Mouse (Mus musculus) heart, postnatal 36 days (tissue): ENCODE measurements around the gene 5730507C01Rik. TPM values are rescaled to one million over a fixed set of nuclear protein-coding genes. Genes with fewer than 3 reads are reported as not detected.
"Not testable (repeated sequence)": the region's sequence is repeated elsewhere in the genome, so short reads cannot be mapped to it uniquely, and the experiment has no call there.

Experiments
- DNase-seq, 2 experiments: peaks; one replicate each; pipeline ENCODE4 v3.0.0; 2021 to 2022
- intact Hi-C: fragments of 180-260 bp; cut with DNase I; formaldehyde crosslinking; loops from one replicate; pipeline ENCODE4 v1.15.1; 2025
- total RNA-seq, 2 experiments: library from RNA; stranded (reverse); gene quantifications; 2 replicates each; pipeline ENCODE4 v1.2.3; 2021

5730507C01Rik gene
- under 1 TPM; 0.28 to 0.30 TPM for total RNA-seq

DNA sequence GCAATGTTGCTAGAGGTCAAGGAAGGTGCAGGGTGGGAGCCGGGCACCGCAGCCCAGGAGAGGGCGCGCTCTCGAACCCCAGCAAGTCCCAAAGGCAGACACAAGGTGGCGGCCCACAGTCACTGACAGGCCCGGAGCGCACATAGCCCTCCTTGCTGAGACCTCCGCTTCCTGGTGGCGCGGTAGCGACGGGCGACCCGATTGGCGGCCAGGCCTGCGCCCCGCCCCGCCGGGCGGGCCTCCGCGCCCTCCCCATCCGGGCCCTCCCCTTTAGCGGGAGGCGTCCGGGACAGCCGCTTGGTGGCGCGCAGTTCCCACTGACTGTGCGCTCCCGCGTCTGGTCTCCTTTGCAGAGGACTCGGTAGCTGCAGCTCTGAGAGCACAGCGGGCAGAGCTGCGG lies at the start of gene 5730507C01Rik:
Gene 5730507C01Rik (plus strand): TSS at position 340 of the 400 bp plus-strand sequence.
- DNase-seq: peak; percentile 23 to 31
- intact Hi-C loops: no loop called here

- DNase-seq, intact Hi-C loops: not testable (repeated sequence)
Observed at GRCm38 (mm10) chr12:18514616-18515015, 306 bp downstream of the 5730507C01Rik start.

GRCm38 (mm10) chr12:18515077-18515476 lies 767 bp downstream of the 5730507C01Rik start:
- intact Hi-C loops, DNase-seq: not testable (repeated sequence)
